Mouse (Mus musculus) megakaryocyte, adult 5-6 weeks (primary cell): Measurements from ENCODE around the gene Srpx2. TPM values are rescaled to one million over a fixed set of nuclear protein-coding genes. Genes with fewer than 3 reads are reported as not detected.

ENCODE experiments used
- ATAC-seq: 2 replicates; pipeline ENCODE4 v1.8.0; 2016; ENCODE audit warnings: mild to moderate bottlenecking, inconsistent platforms; ENCODE audit not compliant: poor library complexity, severe bottlenecking
- total RNA-seq, 2 experiments: library from RNA; stranded (forward) in 1 of 2; stranded (reverse) in 1 of 2; fragments of 153-499, 151-499 nt in 1 of 2; fragments of 221-1000, 200-1000 nt in 1 of 2; gene quantifications; 2 replicates each; pipeline versions ENCODE4 v1.2.3 to v1.2.4; 2015 to 2017

The Srpx2 gene
- total RNA-seq (2015) (not detected in 2 replicates), total RNA-seq (2017) (not detected in 2 replicates)

DNA sequence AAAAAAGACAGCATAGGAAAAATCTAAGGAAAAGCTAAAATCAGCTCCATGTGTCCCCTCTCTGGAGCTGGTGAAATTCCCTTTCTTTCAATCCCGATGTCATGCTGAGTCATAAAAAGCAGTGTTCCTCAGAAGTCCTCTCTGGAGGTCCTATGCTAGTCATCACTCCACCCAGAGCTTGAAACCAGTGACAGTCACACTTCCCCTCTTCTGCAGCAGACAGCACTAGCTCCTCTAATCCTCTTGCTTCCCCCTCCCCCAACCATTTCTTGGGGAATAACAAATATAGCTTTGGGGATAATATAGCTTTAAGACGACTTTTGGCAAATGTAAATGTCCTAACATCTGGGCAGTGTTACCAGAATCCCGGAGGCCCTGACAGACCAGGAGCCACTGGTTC, at the start of gene Srpx2:
Srpx2 (plus strand) TSS at position 166 of the 400 bp plus-strand sequence.
- no peak for ATAC-seq

DNA sequence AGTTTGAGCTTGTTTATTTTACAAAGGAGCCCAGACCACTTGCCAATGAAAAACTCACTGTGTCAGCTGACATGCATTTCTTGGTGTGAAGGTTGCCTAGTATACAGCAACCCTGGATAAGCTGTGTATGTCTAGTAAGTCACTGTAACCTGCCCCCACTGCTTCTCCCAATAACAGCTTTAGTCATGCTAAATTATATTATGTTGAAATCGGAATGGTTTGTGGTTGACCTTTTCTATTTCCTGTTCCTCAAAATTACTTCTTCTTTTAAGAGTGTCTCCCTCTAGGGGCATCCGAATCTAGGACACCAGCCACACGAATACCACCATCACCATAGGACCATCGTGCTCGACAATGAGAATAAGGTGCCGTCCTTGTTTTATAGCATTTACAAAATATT, 38.5 kb upstream of the Srpx2 start:
- peak; percentile 97 for ATAC-seq

DNA sequence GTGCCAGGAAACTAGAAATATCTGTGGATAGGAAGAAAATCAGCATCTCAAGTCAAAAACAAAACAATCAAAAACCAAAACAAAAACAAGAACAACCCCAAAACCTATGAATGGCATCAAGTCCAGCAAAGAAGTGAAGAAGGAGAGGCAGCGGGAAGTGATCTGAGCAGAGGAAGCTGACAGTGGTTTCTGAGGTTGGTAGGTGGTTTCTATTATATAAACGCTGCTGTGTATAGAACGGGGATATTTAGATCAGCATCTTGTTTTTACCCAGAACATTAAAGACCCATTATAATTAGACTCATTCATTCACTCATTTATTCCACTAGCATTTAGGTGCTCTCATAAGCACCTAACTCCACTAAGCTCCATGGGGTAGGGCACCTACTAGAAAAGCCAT, 20.9 kb upstream of the Srpx2 start:
- ATAC-seq: no peak

DNA sequence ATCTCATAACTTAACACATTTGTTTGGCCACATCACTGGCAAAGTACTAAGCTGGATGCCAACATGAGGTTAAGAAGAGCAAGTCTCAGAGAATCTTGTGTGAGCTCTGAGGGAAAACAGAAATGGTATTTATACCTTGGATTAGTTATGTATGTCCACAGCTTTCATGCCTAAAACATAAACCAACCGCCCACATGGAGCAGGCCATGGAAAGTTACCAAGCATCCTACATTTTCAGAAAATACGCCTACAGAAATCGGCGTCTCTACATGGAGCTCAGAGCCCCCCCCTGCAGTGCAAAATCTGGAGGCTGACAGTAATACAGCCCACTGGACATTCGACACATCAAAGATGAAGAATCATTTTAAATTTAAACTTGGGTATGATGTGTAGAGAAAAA, 20.1 kb upstream of the Srpx2 start:
- no peak for ATAC-seq

DNA sequence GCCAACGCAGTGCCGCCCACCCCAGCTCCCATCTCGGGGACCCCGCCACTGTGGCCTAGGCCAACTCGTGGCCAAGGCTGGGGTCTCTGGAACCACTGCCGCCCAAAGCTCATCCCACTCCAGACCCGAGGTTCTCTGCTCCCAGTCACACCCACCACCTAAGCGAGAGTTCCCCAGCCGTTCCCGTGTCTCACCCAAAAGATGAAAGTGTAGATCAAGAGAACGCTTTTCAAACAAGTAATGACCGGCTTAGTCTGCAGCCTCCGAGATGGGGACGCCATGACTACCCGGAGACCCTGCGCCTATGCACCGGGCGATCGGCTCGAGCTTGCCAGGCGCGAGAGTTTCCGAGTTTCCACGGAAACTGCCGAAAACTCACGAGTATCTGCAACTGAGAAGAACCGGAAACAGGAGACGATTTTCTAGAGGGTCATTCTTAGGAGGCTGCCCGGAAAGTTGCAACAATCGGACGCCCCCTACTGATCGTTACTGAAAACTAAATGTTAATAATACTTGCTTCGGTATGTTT, 10.1 kb upstream of the Srpx2 start, which contains the start of gene Tspan6:
Tspan6 (minus strand) TSS at position 416 of the 529 bp plus-strand sequence.
- peak; percentile 76 for ATAC-seq

DNA sequence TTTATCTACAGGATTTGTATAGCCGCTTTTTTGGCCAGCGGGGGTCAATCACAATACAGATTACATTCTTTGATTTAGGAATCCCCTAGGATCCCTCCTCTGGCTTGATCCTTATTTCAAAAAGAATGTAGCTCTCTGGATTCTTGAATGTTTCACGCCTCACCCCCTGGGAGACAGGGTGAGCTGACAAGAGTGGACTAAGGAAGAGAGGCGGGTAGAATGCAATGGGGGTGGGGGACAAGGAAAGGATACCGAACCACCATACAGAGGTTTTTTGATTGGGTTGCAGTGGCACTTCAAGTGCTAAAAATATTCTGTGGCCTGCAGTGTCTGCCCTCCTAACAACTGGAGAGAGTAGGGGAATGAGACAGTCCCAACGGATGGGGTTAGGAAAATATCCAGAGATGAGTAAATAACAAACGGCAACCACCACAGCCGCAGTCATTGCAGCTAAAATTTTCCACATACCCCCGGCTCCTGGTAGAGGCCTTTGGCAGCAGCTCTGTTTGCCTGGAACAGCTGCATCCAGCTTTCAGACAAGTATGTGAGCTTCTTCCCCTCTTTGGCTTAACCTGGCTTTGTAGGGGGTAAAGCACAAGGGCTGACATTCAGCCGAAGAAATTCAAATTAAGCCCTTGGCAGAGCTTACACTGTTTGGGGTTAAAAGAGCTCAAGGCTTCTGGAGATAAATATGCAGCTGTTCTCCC, 3.3 kb downstream of the Srpx2 start:
- ATAC-seq: no peak

DNA sequence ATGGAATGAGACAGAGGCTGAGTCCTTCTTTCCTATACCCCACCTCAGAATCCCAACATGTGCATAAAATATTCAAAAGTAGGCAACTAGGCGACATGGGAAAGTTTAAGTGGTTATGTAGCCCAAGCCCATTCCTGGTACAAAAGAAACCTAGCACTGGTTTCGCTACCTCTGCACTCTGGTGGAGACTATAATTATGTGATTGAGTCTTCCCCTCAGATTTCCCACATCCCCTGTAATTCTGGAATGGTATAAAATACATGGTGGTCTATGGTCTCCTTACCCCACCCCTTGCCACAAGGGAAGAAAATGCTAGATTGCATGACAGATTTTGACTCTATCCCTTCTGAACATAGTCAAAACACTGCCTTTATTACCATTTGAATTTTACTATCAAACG, 4.8 kb downstream of the Srpx2 start:
- ATAC-seq: no peak

DNA sequence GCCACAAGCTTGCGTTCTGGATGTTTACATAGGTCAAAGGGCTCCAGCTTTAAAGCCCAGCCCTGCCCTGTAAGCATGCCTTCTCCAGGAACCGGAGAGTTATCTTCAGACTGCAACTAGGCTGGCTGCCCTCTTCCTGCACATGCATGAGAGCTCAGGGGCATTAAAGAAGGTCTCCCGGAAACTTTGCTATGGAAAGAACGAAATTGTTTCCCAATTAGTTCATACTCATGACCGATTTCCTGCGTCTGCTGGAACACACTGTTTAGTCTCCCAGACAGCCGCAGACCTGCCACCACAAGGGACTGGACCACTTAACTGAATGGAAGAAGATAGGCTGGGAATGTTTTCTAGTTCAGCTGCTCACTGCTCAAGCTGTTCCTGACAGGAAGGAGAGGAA, 6.0 kb downstream of the Srpx2 start:
- no peak for ATAC-seq

DNA sequence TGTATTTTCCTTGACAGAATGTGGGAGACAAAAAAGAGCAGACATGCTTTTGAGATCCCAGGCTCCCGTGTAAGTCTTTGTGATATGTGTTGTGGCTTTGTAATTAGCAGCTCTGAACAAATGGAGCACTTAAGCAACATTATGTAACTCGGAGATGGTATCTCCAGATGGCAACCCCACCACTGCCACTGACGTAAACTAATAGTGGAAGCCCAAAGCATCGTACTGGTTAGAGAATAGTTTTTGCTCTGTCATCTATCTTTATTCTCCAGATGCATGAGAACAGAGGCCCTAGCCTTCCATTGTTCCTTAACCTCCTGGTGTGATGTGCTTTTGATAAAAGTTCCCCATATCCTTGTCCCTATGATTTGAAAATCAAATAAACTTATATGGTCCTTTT, 13.0 kb downstream of the Srpx2 start:
- no peak for ATAC-seq

DNA sequence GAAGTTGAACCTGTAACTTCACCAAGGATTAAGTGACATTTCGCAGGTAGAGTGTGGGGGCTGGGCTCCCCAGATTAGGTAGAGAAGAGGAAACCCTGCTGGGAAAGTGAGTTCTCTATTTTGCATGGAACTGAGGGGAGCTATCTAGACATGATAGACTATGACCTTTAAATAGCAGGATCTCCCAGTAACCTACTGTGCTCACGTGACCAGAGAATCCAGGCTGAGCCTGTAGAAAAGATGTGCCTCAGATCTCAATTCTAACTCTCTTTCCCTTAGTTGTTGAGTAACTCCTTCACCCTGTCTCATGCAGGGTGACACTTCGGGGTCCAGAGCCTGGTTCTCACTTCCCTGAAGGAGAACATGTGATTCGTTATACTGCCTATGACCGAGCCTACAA, 18.5 kb downstream of the Srpx2 start:
- no peak for ATAC-seq

DNA sequence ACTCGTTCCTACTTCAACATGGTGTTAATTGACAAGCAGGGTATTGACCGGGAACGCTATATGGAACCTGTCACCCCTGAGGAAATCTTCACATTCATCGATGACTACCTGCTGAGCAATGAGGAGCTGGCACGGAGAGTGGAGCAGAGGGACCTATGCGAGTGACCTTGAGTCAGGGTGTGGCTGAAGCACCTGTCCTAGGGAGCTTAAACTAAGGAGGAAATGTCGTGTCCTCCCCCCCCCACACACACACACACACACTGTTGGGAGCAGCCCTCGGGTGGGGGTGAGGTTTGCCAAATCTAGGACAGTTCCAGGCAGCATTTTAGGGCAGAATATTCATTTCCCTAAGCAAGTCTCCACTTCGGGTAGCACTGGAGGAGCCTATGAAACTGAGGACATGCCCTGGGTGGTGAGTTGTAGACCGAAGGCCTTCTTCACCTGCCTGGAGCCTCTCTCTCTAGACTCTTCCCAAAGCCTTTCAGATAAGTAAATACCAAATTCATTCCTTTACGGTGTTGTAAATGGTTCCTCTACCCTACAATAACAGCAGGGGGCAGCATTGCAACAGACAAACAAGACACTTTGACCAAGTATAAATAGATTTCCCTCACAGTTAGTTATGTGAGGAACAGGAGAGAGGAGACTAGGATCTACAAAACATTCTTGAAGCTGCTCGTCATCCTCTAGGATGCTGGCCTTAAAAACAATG, 23.2 kb downstream of the Srpx2 start:
- ATAC-seq: peak; percentile 51

DNA sequence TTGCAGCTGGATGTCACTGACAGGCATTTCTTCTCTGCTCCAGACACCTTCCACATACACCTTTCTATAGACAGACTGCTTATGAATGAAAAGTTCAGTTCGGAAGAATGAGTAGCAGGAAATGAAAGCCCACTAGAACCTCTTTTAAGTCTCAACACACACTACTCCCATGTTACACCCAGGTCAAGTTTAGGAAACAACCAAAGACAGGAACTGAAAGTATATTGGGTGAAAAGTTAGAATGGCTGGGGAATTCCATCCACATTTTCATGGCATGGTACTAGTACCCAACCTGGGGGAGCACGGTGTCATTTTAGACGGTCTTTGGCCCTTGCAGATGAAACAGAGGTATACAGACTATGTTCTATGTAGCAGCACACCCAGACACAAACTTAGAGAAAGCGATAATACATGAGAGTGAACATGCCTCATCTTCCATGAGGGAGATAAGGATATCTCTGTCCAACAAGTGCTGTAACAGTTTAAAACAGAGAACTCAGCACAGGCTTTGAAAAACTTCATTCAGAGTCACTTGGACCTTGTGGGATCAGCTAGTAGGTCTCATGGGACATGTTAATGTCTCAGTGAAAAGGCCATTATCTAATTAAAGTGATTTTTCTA, 28.5 kb downstream of the Srpx2 start:
- ATAC-seq: no peak

DNA sequence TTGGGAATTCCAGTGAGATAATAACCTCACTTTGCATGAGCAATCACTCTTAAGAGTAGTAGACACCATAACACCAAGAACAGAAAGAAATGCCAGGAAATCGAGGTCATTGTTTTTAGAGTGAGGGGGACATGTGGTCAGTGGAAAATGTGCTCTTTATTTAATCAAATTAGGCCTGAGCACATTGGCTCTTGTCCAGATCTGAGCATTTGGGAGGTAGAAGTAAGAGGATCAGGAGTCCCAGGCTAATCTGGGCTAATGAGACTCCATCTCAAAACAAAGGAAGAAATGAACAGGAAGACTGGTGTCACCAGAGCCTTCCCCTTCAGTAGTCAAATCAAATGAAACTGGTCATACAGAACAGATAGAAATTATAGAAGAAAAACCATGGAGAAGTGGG, 31.3 kb downstream of the Srpx2 start:
- no peak for ATAC-seq

DNA sequence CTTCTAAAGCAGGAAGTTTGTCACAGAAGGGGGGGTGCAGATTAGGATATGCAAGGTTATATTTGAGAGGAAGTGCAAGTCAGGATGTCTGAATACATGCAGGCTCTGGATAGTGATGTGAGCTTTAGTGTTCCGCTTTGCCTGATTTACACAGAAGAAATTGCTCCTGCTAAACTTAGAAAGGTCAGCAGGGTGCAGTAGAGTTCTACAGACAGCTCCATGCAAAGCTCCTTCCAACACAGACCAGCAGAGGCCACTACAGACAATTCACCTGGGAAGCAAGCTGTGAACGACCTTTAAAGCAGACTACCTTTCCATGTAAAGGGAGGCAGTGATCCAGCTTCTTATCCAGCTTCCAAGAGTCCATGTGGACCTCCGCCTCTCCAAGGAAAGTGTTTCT, 39.2 kb downstream of the Srpx2 start:
- ATAC-seq: peak; percentile 89

DNA sequence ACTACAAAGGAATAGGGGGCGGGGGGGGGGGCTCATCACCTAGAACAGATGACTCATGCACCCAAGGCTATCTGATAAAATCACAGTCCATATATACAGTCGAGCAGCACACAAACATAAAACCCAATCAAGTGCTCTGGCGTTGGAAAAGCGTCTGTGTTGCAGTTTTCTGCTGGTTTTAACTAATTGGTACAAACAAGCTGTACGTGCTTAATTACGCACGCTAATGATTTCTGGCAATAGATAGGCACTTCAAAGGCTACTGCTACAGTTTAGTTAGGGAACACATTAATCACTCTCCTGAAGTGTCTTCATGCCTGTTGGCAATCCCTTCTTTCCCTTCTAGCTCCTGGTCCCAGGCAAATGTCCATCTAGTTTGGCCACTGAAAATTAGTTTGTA, 46.4 kb downstream of the Srpx2 start:
- no peak for ATAC-seq

DNA sequence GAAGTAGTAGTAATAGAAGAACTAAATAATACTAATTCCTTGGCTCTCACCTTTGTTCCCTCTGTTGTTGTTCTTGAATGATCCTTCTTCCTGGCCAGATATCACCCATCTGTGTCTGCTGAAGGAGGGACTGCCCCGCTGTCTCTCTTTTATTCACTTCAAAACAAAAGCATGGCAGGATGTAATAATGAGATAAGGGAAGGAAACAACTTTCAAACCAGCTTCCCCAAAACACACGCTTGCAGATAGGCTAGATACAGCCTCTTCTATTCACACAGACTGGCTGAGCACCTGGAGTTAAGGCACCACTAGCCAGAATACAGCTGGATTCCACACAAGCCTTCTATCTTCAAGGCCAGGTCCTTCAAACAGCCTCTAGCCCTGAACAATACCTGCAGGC, 52.4 kb downstream of the Srpx2 start:
- no peak for ATAC-seq

DNA sequence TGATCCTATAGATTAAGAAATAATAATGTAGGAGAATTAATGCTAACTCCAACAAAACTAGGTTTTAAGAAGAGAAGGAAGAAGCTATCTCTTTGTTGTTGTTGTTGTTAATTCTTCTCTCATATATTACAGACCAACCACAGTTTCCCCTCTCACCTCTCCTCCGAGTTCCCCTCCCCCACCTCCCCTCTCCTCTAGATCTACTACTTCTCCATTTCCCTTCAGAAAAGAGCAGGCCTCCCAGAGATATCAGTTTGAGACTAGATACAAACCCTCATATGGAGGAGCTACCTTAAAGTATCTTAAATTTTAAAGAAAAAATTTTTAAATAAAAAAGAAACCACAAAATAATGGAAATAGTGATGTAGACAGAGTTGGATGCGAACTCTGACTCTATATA, 56.4 kb downstream of the Srpx2 start:
- no peak for ATAC-seq

DNA sequence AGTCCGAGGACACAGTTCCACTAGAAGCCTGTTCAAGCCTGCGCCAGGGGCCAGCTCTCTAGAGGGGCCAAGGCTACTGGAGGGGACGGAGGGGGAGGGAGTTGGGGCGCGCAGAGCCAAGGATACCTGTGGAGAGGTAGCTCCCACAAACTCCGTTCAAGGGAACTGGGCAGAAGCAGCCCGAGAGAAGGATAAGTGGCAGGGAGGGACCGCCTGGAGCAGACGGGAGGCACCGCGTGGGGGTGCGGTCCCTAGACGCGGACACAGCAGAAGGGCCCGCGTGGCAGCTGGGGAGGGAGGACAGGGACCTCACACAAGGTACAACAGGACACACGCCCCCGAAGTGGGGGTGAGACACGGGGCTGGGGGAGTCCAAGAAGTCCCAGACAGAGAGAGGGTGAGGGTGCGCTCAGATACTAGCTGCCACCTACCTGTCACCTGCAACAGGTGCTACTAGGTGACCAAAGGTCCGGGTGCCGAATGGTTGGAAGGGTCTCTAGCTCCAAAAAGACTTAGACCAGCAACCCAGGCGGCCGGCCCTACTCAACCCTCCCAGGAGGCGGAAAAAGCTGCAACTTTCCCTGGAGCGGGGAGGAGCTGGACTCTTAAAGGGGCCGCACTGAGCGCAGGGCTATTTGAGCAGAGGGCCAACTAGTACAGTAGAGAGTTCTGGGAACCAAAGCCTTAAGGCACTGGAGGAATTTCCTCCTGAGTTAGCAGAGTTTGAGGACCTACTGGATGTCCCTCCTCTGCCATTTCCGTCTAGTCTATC, 73.2 kb downstream of the Srpx2 start, which contains the start of gene Sytl4:
Sytl4 (minus strand) TSS at position 582 of the 772 bp plus-strand sequence.
- no peak for ATAC-seq
